Mouse (Mus musculus) leukemia stem cell, adult 10-12 weeks (primary cell): ENCODE results near the gene Gm45717. TPM values are rescaled to one million over a fixed set of nuclear protein-coding genes. Genes with fewer than 3 reads are reported as not detected.

Experiments
- polyA plus RNA-seq: library from polyadenylated mRNA; stranded (reverse); fragments of >175 nt; gene quantifications from 2 replicates; pipeline ENCODE4 v1.2.3, GENCODE M21; 2012; ENCODE audit warnings: low replicate concordance

The Gm45717 gene
- polyA plus RNA-seq: not detected in 2 replicates

GRCm38 (mm10) chr7:140955758-140956555 is at the start of gene Gm45717, which contains the start of gene Ifitm2:
TSS of gene Gm45717 (minus strand) at chr7:140955937.
TSS of gene Ifitm2 (minus strand) at chr7:140955987.

GRCm38 (mm10) chr7:140966921-140967320 is 11.2 kb upstream of the Gm45717 start, which contains the start of gene Ifitm1:
TSS of gene Ifitm1 (plus strand) at chr7:140967221.

GRCm38 (mm10) chr7:140949824-140950530 is 5.8 kb downstream of the Gm45717 start, which contains the start of gene Ifitm5:
TSS of gene Ifitm5 (minus strand) at chr7:140950291.

GRCm38 (mm10) chr7:140941222-140942051 is 14.3 kb downstream of the Gm45717 start, which contains the start of gene Pgghg:
TSS of gene Pgghg (plus strand) at chr7:140941391.

GRCm38 (mm10) chr7:140920418-140921029 is 35.2 kb downstream of the Gm45717 start, which contains the start of gene Nlrp6:
TSS of gene Nlrp6 (plus strand) at chr7:140920902.

GRCm38 (mm10) chr7:140900220-140900619 is 55.5 kb downstream of the Gm45717 start, which contains the start of gene Cox8b:
TSS of gene Cox8b (minus strand) at chr7:140900446.

Other genes with a start within 250 kb of the Gm45717 start
- gene Cyp2e1, start 192.2 kb downstream of the Gm45717 start, polyA plus RNA-seq: not detected in 2 replicates
- not detected in 2 replicates for gene Syce1, start 168.1 kb downstream of the Gm45717 start, polyA plus RNA-seq
- gene Zfp941, start 133.8 kb downstream of the Gm45717 start, polyA plus RNA-seq: not detected in 2 replicates
- gene Urah, start 120.9 kb downstream of the Gm45717 start, polyA plus RNA-seq: not detected in 2 replicates
- not detected in 2 replicates for gene Scgb1c1, start 110.4 kb downstream of the Gm45717 start, polyA plus RNA-seq
- gene Odf3, start 108.1 kb downstream of the Gm45717 start, polyA plus RNA-seq: not detected in 2 replicates
- gene Gm45785, start 99.6 kb downstream of the Gm45717 start, polyA plus RNA-seq: not detected in 2 replicates
- 59.0 and 60.4 TPM in 2 replicates for gene Ric8a, start 99.0 kb downstream of the Gm45717 start, polyA plus RNA-seq
- 1.6 and 5.5 TPM in 2 replicates for gene Bet1l, start 98.4 kb downstream of the Gm45717 start, polyA plus RNA-seq
- 24.5 and 69.2 TPM in 2 replicates for gene Psmd13, start 74.0 kb downstream of the Gm45717 start, polyA plus RNA-seq
- 32.7 and 37.1 TPM in 2 replicates for gene Sirt3, start 73.6 kb downstream of the Gm45717 start, polyA plus RNA-seq
- not detected in 2 replicates for gene Cox8b, start 55.5 kb downstream of the Gm45717 start, polyA plus RNA-seq
- not detected in 2 replicates for gene Nlrp6, start 35.0 kb downstream of the Gm45717 start, polyA plus RNA-seq
- 8.1 and 14.9 TPM in 2 replicates for gene Pgghg, start 14.5 kb downstream of the Gm45717 start, polyA plus RNA-seq
- 0.58 TPM in 1 of 2 replicates, not detected in the other for gene Ifitm5, start 5.6 kb downstream of the Gm45717 start, polyA plus RNA-seq
- 14.4 and 81.4 TPM in 2 replicates for gene Ifitm2, start 50 bp upstream of the Gm45717 start, polyA plus RNA-seq
- 1.1 and 10.3 TPM in 2 replicates for gene Ifitm1, start 11.3 kb upstream of the Gm45717 start, polyA plus RNA-seq
- 12.1 and 15.1 TPM in 2 replicates for gene Ifitm3, start 54.8 kb upstream of the Gm45717 start, polyA plus RNA-seq
- gene Ifitm6, start 62.0 kb upstream of the Gm45717 start, polyA plus RNA-seq: 0.77 TPM in 1 of 2 replicates, not detected in the other
- gene Gm17387, start 73.2 kb upstream of the Gm45717 start, polyA plus RNA-seq: not detected in 2 replicates
- 2.6 and 3.4 TPM in 2 replicates for gene B4galnt4, start 105.2 kb upstream of the Gm45717 start, polyA plus RNA-seq
- 5.0 and 6.6 TPM in 2 replicates for gene Pkp3, start 122.3 kb upstream of the Gm45717 start, polyA plus RNA-seq
- gene Sigirr, start 144.6 kb upstream of the Gm45717 start, polyA plus RNA-seq: 10.6 and 20.3 TPM in 2 replicates
- 0.30 TPM in 1 of 2 replicates, not detected in the other for gene Ano9, start 161.9 kb upstream of the Gm45717 start, polyA plus RNA-seq
- 172 and 234 TPM in 2 replicates for gene Ptdss2, start 166.4 kb upstream of the Gm45717 start, polyA plus RNA-seq
- gene Rnh1, start 216.9 kb upstream of the Gm45717 start, polyA plus RNA-seq: 4.4 and 23.6 TPM in 2 replicates
- gene Hras, start 238.1 kb upstream of the Gm45717 start, polyA plus RNA-seq: 58.5 and 63.6 TPM in 2 replicates
- 9.6 and 9.7 TPM in 2 replicates for gene Lrrc56, start 238.2 kb upstream of the Gm45717 start, polyA plus RNA-seq